Mouse (Mus musculus) heart, embryonic 11.5 days (tissue): ENCODE measurements around the gene Gm7995. TPM values are rescaled to one million over a fixed set of nuclear protein-coding genes. Genes with fewer than 3 reads are reported as not detected.
"Not testable (repeated sequence)": the region's sequence is repeated elsewhere in the genome, so short reads cannot be mapped to it uniquely, and the experiment has no call there.

Experiments
- ATAC-seq: fragments of 200-750 bp; cut with Nextera tagmentation; replicated peaks from 2 replicates; pipeline ENCODE4 v1.8.0; 2017; ENCODE audit warnings: moderate library complexity; ENCODE audit not compliant: insufficient number of reproducible peaks, low FRiP score, low TSS enrichment
- H3K27ac ChIP-seq: fragments of 300-500 bp; sonication (generic); 2 replicates; pipeline ENCODE4 v1.5.1; 2014; ENCODE audit warnings: mild to moderate bottlenecking, low read depth, low read length
- H3K27me3 ChIP-seq: fragments of 300-500 bp; sonication (generic); 2 replicates; pipeline ENCODE4 v1.6.1; 2014; ENCODE audit warnings: mild to moderate bottlenecking, low read length, mixed read lengths; ENCODE audit not compliant: control insufficient read depth, insufficient read depth
- H3K36me3 ChIP-seq: fragments of 300-500 bp; sonication (generic); 2 replicates; pipeline ENCODE4 v1.6.1; 2014; ENCODE audit warnings: mild to moderate bottlenecking, low read length, moderate library complexity, mixed read lengths; ENCODE audit not compliant: control insufficient read depth, insufficient read depth
- H3K4me1 ChIP-seq: fragments of 300-500 bp; sonication (generic); 2 replicates; pipeline ENCODE4 v1.6.1; 2014; ENCODE audit warnings: low read length; ENCODE audit not compliant: control insufficient read depth, insufficient read depth
- H3K4me2 ChIP-seq: fragments of 300-500 bp; sonication (generic); 2 replicates; pipeline ENCODE4 v1.6.1; 2014; ENCODE audit warnings: mild to moderate bottlenecking, moderate library complexity
- H3K4me3 ChIP-seq: fragments of 300-500 bp; sonication (generic); 2 replicates; pipeline ENCODE4 v1.5.1; 2014; ENCODE audit warnings: low read depth, low read length
- H3K9ac ChIP-seq: fragments of 300-500 bp; sonication (generic); 2 replicates; pipeline ENCODE4 v1.6.1; 2014; ENCODE audit warnings: mild to moderate bottlenecking, low read depth, low read length, moderate library complexity
- H3K9me3 ChIP-seq: fragments of 300-500 bp; sonication (generic); replicated peaks from 2 replicates; pipeline ENCODE4 v1.6.1; 2016; ENCODE audit warnings: low read length; ENCODE audit not compliant: control insufficient read depth
- WGBS: fragments of 180-500 bp; shearing (Covaris S2); extraction: QIAGEN DNeasy Blood & Tissue Kit; methylation state at CpG from one replicate; pipeline ENCODE4 v1.1.7; 2014; ENCODE audit not compliant: insufficient replicate concordance; 5-methylcytosine and 5-hydroxymethylcytosine counted together
- microRNA-seq: library from miRNA; unstranded; fragments of <30 nt; microRNA quantifications from one replicate; pipeline ENCODE4, GENCODE M21; 2016; ENCODE audit warnings: borderline number of aligned reads
- polyA plus RNA-seq: library from polyadenylated mRNA; unstranded; fragments of >200 nt; fragmentation: Nextera tagmentation; extraction: Ambion mirVana; gene quantifications from 2 replicates; pipeline ENCODE4 v1.2.1, GENCODE M21; 2014

The Gm7995 gene
- polyA plus RNA-seq = not detected in 2 replicates

DNA sequence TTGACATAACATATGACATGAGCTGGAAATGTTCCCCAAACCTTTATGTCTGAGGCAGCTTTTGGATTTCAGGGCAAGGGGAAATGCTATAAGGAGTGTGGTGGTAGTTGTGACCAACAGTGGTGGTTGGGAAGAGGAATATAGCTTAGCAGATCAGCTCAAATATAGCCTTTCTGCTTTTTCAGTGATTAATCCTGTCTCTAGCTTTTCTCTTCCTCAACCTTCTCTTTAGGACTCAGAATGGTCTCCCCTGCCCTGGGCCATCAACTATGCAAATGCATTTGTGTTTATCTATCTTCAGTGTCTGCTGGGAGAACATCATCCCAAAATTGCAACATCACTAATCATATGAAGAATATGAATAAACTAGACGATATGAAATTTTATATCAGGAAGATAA lies at the start of gene Gm7995:
Gene Gm7995, plus strand, starts transcription at position 301 of the 400 bp plus-strand sequence.
- not testable (repeated sequence) for H3K27me3 ChIP-seq, H3K4me3 ChIP-seq, H3K36me3 ChIP-seq, H3K4me1 ChIP-seq, H3K9ac ChIP-seq, H3K9me3 ChIP-seq, H3K27ac ChIP-seq, H3K4me2 ChIP-seq, ATAC-seq
- WGBS = no CpG with 5 or more reads among the region's 1 CpGs

DNA sequence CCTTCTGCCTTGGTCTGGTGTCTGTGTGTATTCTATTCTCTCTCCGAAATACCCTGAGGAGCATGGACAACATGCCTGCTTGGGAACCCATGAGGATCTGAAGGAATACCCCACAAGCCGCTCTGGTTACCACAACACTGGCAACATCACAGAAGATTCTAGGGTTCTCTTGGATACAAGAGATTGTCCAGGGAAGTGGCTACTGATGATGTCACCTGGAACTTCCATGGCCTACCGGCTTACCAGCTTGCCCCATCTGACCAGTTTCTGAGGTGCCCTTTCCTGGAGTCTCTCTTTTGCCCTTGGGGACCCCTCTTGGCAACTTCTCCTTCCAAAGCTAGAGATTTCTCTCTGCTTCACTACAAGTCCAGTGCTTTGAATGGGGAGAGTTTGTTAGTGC lies 12.8 kb upstream of the Gm7995 start, which contains the start of gene Gm9611:
Gene Gm9611, minus strand, starts transcription at position 101 of the 400 bp plus-strand sequence.
- not testable (repeated sequence) for H3K9ac ChIP-seq, H3K4me1 ChIP-seq, H3K27ac ChIP-seq, H3K4me3 ChIP-seq, H3K9me3 ChIP-seq, H3K27me3 ChIP-seq, ATAC-seq, H3K36me3 ChIP-seq, H3K4me2 ChIP-seq
- no CpG with 5 or more reads among the region's 3 CpGs for WGBS

Small RNA genes lying within 50 kb of the gene (microRNA-seq; reads per million reads assigned to microRNA genes)
- gene Gm25208 (not detected), gene Gm25892 (not detected)

Other genes with a start within 250 kb of the Gm7995 start
- gene Gm7951, start 192.8 kb upstream of the Gm7995 start, polyA plus RNA-seq = not detected in 2 replicates
- not detected in 2 replicates for gene Gm17027, start 147.6 kb upstream of the Gm7995 start, polyA plus RNA-seq
- gene Gm3573, start 119.4 kb upstream of the Gm7995 start, polyA plus RNA-seq = not detected in 2 replicates
- gene Gm17026, start 50.2 kb upstream of the Gm7995 start, polyA plus RNA-seq = not detected in 2 replicates
- gene Gm9611, start 12.9 kb upstream of the Gm7995 start, polyA plus RNA-seq = not detected in 2 replicates
- not detected in 2 replicates for gene Gm8005, start 129.5 kb downstream of the Gm7995 start, polyA plus RNA-seq
- gene Gm8011, start 153.7 kb downstream of the Gm7995 start, polyA plus RNA-seq = not detected in 2 replicates
- gene Gm8020, start 192.1 kb downstream of the Gm7995 start, polyA plus RNA-seq = not detected in 2 replicates
- gene Gm8024, start 214.1 kb downstream of the Gm7995 start, polyA plus RNA-seq = not detected in 2 replicates